Mouse (Mus musculus) bone marrow, adult 2 months (tissue): ENCODE results near the gene Fbxl17.

ENCODE experiments used
- CTCF ChIP-seq: fragments of 200-500 bp; IDR thresholded peaks from 2 replicates; pipeline ENCODE4 v1.5.1; 2011; ENCODE audit warnings: low read length, control low read depth; ENCODE audit not compliant: control insufficient read depth, insufficient read depth
- POLR2A ChIP-seq: fragments of 200-500 bp; IDR thresholded peaks from 2 replicates; pipeline ENCODE4 v1.6.1; 2011; ENCODE audit warnings: low read depth, mild to moderate bottlenecking, control low read depth, low read length, borderline replicate concordance; ENCODE audit not compliant: control insufficient read depth

GRCm38 (mm10) chr17:63402741-63403681 is 96.8 kb downstream of the Fbxl17 start:
- TF ChIP-seq CTCF: no peak
- TF ChIP-seq POLR2A: no peak
